Mouse (Mus musculus) limb, embryonic 14.5 days (tissue): ENCODE measurements around the gene Klhl31. TPM values are rescaled to one million over a fixed set of nuclear protein-coding genes. Genes with fewer than 3 reads are reported as not detected.
A peak's percentile ranks its signal among the peaks of the same experiment; 100 is the strongest.

Experiments
- ATAC-seq: fragments of 200-750 bp; cut with Nextera tagmentation; 2 replicates; pipeline ENCODE4 v1.8.0; 2017; ENCODE audit warnings: low read depth, moderate number of reproducible peaks, moderate TSS enrichment; ENCODE audit not compliant: low FRiP score
- DNase-seq: peaks from one replicate; pipeline ENCODE4 v3.0.0-alpha.2; 2015; ENCODE audit warnings: low spot score
- H3K27ac ChIP-seq: fragments of 300-500 bp; sonication (generic); replicated peaks from 2 replicates; pipeline ENCODE4 v1.5.1; 2014; ENCODE audit warnings: low read depth, mild to moderate bottlenecking, low read length, moderate library complexity, mixed read lengths
- H3K27me3 ChIP-seq: fragments of 300-500 bp; sonication (generic); 2 replicates; pipeline ENCODE4 v1.6.1; 2014; ENCODE audit warnings: low read length, mixed read lengths; ENCODE audit not compliant: control insufficient read depth, insufficient read depth
- H3K36me3 ChIP-seq: fragments of 300-500 bp; sonication (generic); 2 replicates; pipeline ENCODE4 v1.6.1; 2014; ENCODE audit warnings: mild to moderate bottlenecking, low read length, moderate library complexity, mixed read lengths; ENCODE audit not compliant: control insufficient read depth, insufficient read depth
- H3K4me1 ChIP-seq: fragments of 300-500 bp; sonication (generic); 2 replicates; pipeline ENCODE4 v1.6.1; 2014; ENCODE audit warnings: antibody characterized with exemption, low read length, mixed read lengths; ENCODE audit not compliant: control insufficient read depth, insufficient read depth
- H3K4me2 ChIP-seq: fragments of 300-500 bp; sonication (generic); replicated peaks from 2 replicates; pipeline ENCODE4 v1.6.1; 2014; ENCODE audit warnings: low read depth, mild to moderate bottlenecking, low read length, moderate library complexity; ENCODE audit not compliant: severe bottlenecking
- H3K4me3 ChIP-seq: fragments of 300-500 bp; sonication (generic); replicated peaks from 2 replicates; pipeline ENCODE4 v1.5.1; 2014; ENCODE audit warnings: low read length
- H3K9ac ChIP-seq: fragments of 300-500 bp; sonication (generic); 2 replicates; pipeline ENCODE4 v1.6.1; 2014; ENCODE audit warnings: mild to moderate bottlenecking, low read depth, low read length, moderate library complexity; ENCODE audit not compliant: severe bottlenecking
- H3K9me3 ChIP-seq: fragments of 300-500 bp; sonication (generic); 2 replicates; pipeline ENCODE4 v1.6.1; 2016; ENCODE audit warnings: low read length; ENCODE audit not compliant: control insufficient read depth
- POLR2A ChIP-seq: fragments of 200-500 bp; IDR thresholded peaks from 2 replicates; pipeline ENCODE4 v1.8.0; 2012; ENCODE audit warnings: inconsistent platforms, mild to moderate bottlenecking, moderate library complexity, borderline replicate concordance; ENCODE audit not compliant: insufficient read depth, insufficient read length; ENCODE audit errors: extremely low read depth
- WGBS: fragments of 180-500 bp; shearing (Covaris S2); extraction: QIAGEN DNeasy Blood & Tissue Kit; methylation state at CpG from one replicate; pipeline ENCODE4 v1.1.7; 2014; 5-methylcytosine and 5-hydroxymethylcytosine counted together
- polyA plus RNA-seq, 2 experiments: library from polyadenylated mRNA; depleted of rRNA in 1 of 2; stranded (reverse) in 1 of 2; unstranded in 1 of 2; fragments of >200 nt; fragmentation: Nextera tagmentation in 1 of 2; extraction: Ambion mirVana in 1 of 2; gene quantifications; 2 replicates each; pipeline versions ENCODE4 v1.2.1 to v1.2.3; 2012 to 2014

The Klhl31 gene
- polyA plus RNA-seq, 2 experiments = 3.1 to 17.1 TPM

GRCm38 (mm10) chr9:77623318-77624050 lies 12.8 kb upstream of the Klhl31 start:
- Histone ChIP-seq H3K9me3 (no peaks in the 10 kb centered on the region), H3K36me3 (no peaks in the 10 kb centered on the region), H3K4me3 (no peak overlapping the region), H3K4me1 (no peaks in the 10 kb centered on the region), H3K27ac (no peak overlapping the region), H3K4me2 (no peak overlapping the region), H3K9ac (no peak overlapping the region), H3K27me3 (no peaks in the 10 kb centered on the region)
- no peak for TF ChIP-seq POLR2A
- DNase-seq (no peak), ATAC-seq (no peak)
- 69% methylated on average over 6 of the region's 6 CpGs for WGBS

- 81% methylated on average over 5 of the region's 5 CpGs for WGBS
These were observed 12.1 kb upstream of the Klhl31 start for GRCm38 (mm10) chr9:77624171-77624570.

GRCm38 (mm10) chr9:77628676-77629075 lies 7.6 kb upstream of the Klhl31 start:
- H3K4me2 ChIP-seq = no peak overlapping the region
- H3K9ac ChIP-seq = no peak overlapping the region
- TF ChIP-seq POLR2A = no peak
- no peak for DNase-seq
- 83% methylated on average over 10 of the region's 10 CpGs for WGBS
- H3K4me3 ChIP-seq = no peak overlapping the region
- H3K27me3 ChIP-seq = no peaks in the 10 kb centered on the region
- peaks cover 2% of the 10 kb centered on the region; the same call in 1 of the 2 replicates for H3K4me1 ChIP-seq
- no peaks in the 10 kb centered on the region for H3K36me3 ChIP-seq
- no peaks in the 10 kb centered on the region for H3K9me3 ChIP-seq
- no peak overlapping the region for H3K27ac ChIP-seq
- no peak for ATAC-seq

More at GRCm38 (mm10) chr9:77624171-77624570, 12.1 kb upstream of the Klhl31 start:
- Histone ChIP-seq H3K27me3 (no peaks in the 10 kb centered on the region), H3K4me3 (no peak overlapping the region), H3K4me2 (no peak overlapping the region), H3K4me1 (peaks cover 1% of the 10 kb centered on the region; the same call in 1 of the 2 replicates), H3K9me3 (no peaks in the 10 kb centered on the region), H3K27ac (no peak overlapping the region), H3K9ac (no peak overlapping the region), H3K36me3 (no peaks in the 10 kb centered on the region)
- DNase-seq = no peak
- ATAC-seq = no peak
- TF ChIP-seq POLR2A = no peak

- DNase-seq (peak; percentile 35), ATAC-seq (peak; percentile 47; the same call in 1 of the 2 replicates)
- H3K9me3 ChIP-seq = no peaks in the 10 kb centered on the region
- TF ChIP-seq POLR2A = no peak
- no peaks in the 10 kb centered on the region for H3K27me3 ChIP-seq
- H3K4me2 ChIP-seq = no peak overlapping the region
- no peak overlapping the region for H3K4me3 ChIP-seq
- H3K9ac ChIP-seq = no peak overlapping the region
- 65% methylated on average over 5 of the region's 5 CpGs for WGBS
- H3K4me1 ChIP-seq = peaks cover 2% of the 10 kb centered on the region; the same call in 1 of the 2 replicates
- H3K27ac ChIP-seq = no peak overlapping the region
- no peaks in the 10 kb centered on the region for H3K36me3 ChIP-seq
These were observed 6.6 kb upstream of the Klhl31 start for GRCm38 (mm10) chr9:77629708-77630107.

GRCm38 (mm10) chr9:77630764-77631163 lies 5.5 kb upstream of the Klhl31 start:
- Histone ChIP-seq H3K4me2 (no peak overlapping the region), H3K27me3 (no peaks in the 10 kb centered on the region), H3K9ac (no peak overlapping the region), H3K4me3 (no peak overlapping the region), H3K9me3 (no peaks in the 10 kb centered on the region), H3K27ac (no peak overlapping the region), H3K36me3 (no peaks in the 10 kb centered on the region), H3K4me1 (peaks cover 2% of the 10 kb centered on the region; the same call in 1 of the 2 replicates)
- no peak for TF ChIP-seq POLR2A
- DNase-seq (no peak), ATAC-seq (no peak)
- 85% methylated on average over 7 of the region's 7 CpGs for WGBS
